Comparison of ENCODE assay signal across 10 mouse cellular contexts in genomic region chr6:141488619-141489018, GRCm38 (mm10). TPM values are rescaled to one million over a fixed set of nuclear protein-coding genes. Genes with fewer than 3 reads are reported as not detected.
DNase-seq lines count a peak whose midpoint lies in the region; ATAC-seq and TF ChIP-seq lines count a peak whose summit lies in the region.
"Had no signal": no experiment of that assay in that cellular context is flagged by ENCODE, and none has a peak within 500 bp of the region (broad histone marks: within the 10 kb centered on the region; RNA-seq: fewer than 3 reads in every experiment).

No protein-coding gene starts in this region.

- no peak overlapping the region for H3K4me3 ChIP-seq in midbrain, embryonic 10.5 days
- H3K4me3 ChIP-seq in midbrain, embryonic 13.5 days (replicated peaks): no peak overlapping the region
- H3K4me3 ChIP-seq in cortical plate, adult 2 months (ENCODE audit: insufficient read depth, low read length): no peak overlapping the region
- H3K4me3 ChIP-seq in limb, embryonic 14.5 days (replicated peaks; ENCODE audit: low read length): no peak overlapping the region
- H3K4me3 ChIP-seq: liver, embryonic 15.5 days had no signal

- peak; percentile 68 for TF ChIP-seq CTCF in cortical plate, adult 2 months (IDR thresholded peaks at IDR 0.05; ENCODE audit: extremely low read depth, insufficient read depth, low read length)

- intact Hi-C loops in heart, postnatal 36 days (cut with DNase I): loop anchor here (5.0 kb wide), 2 partner anchors 89 to 309 kb away; no protein-coding TSS in a partner anchor

- WGBS in midbrain, embryonic 10.5 days: 16% methylated on average over 11 of the region's 11 CpGs
- 17% methylated on average over 11 of the region's 11 CpGs for WGBS in midbrain, embryonic 13.5 days
- WGBS in limb, embryonic 14.5 days: 15% methylated on average over 11 of the region's 11 CpGs

- peak; percentile 69 for DNase-seq in midbrain, embryonic 10.5 days (ENCODE audit: low spot score)
- peak; percentile 76 for DNase-seq in adrenal gland, postnatal 10 days
- peak; percentile 23 to 66 for DNase-seq in heart, postnatal 36 days
- peak; percentile 64 for DNase-seq in limb, embryonic 14.5 days (ENCODE audit: low spot score)
- peak; percentile 61 for DNase-seq in right cerebral cortex, postnatal 14 days
- no peak for DNase-seq in spleen, postnatal 36 days (ENCODE audit: low spot score in 2 of 2)

- no peak overlapping the region for H3K27ac ChIP-seq in midbrain, embryonic 10.5 days (replicated peaks)
- no peak overlapping the region for H3K27ac ChIP-seq in midbrain, embryonic 13.5 days
- no peak overlapping the region for H3K27ac ChIP-seq in cortical plate, adult 2 months (ENCODE audit: insufficient read depth, low read length)
- no peak overlapping the region for H3K27ac ChIP-seq in limb, embryonic 14.5 days (replicated peaks; ENCODE audit: low read depth, low read length)
- H3K27ac ChIP-seq: liver, embryonic 15.5 days had no signal

- no peaks in the 10 kb centered on the region for H3K4me1 ChIP-seq in midbrain, embryonic 10.5 days
- peaks cover 8% of the 10 kb centered on the region; the same call in 1 of the 2 replicates for H3K4me1 ChIP-seq in midbrain, embryonic 13.5 days (replicated peaks)
- H3K4me1 ChIP-seq in cortical plate, adult 2 months (ENCODE audit: control insufficient read depth, insufficient read depth, low read length): no peaks in the 10 kb centered on the region
- H3K4me1 ChIP-seq in limb, embryonic 14.5 days (ENCODE audit: control insufficient read depth, insufficient read depth, low read length): no peaks in the 10 kb centered on the region
- H3K4me1 ChIP-seq: liver, embryonic 15.5 days had no signal

- no peak for TF ChIP-seq POLR2A in cortical plate, adult 2 months (IDR thresholded peaks at IDR 0.05; ENCODE audit: extremely low read depth, insufficient read depth, low read length)
- TF ChIP-seq POLR2A in limb, embryonic 14.5 days (IDR thresholded peaks at IDR 0.05; ENCODE audit: borderline replicate concordance, extremely low read depth, insufficient read depth, insufficient read length): no peak

- H3K36me3 ChIP-seq in midbrain, embryonic 10.5 days: no peaks in the 10 kb centered on the region
- H3K36me3 ChIP-seq in midbrain, embryonic 13.5 days: no peaks in the 10 kb centered on the region
- peaks cover 20% of the 10 kb centered on the region for H3K36me3 ChIP-seq in limb, embryonic 14.5 days (ENCODE audit: control insufficient read depth, insufficient read depth, low read length)
- H3K36me3 ChIP-seq: liver, embryonic 15.5 days had no signal

- H3K9me3 ChIP-seq in midbrain, embryonic 10.5 days (replicated peaks): no peaks in the 10 kb centered on the region
- H3K9me3 ChIP-seq in midbrain, embryonic 13.5 days: no peaks in the 10 kb centered on the region
- H3K9me3 ChIP-seq in limb, embryonic 14.5 days (ENCODE audit: control insufficient read depth, low read length): no peaks in the 10 kb centered on the region
- H3K9me3 ChIP-seq: liver, embryonic 15.5 days had no signal

- H3K27me3 ChIP-seq in midbrain, embryonic 10.5 days (ENCODE audit: low read depth, poor library complexity, severe bottlenecking): peaks cover 9% of the 10 kb centered on the region; the same call in 1 of the 2 replicates
- peaks cover 15% of the 10 kb centered on the region for H3K27me3 ChIP-seq in midbrain, embryonic 13.5 days
- no peaks in the 10 kb centered on the region for H3K27me3 ChIP-seq in limb, embryonic 14.5 days (ENCODE audit: control insufficient read depth, insufficient read depth, low read length)
- H3K27me3 ChIP-seq: liver, embryonic 15.5 days had no signal

- no peak overlapping the region for H3K4me2 ChIP-seq in midbrain, embryonic 13.5 days (replicated peaks)
- H3K4me2 ChIP-seq in limb, embryonic 14.5 days (replicated peaks; ENCODE audit: low read depth, low read length, severe bottlenecking): no peak overlapping the region
- H3K4me2 ChIP-seq: liver, embryonic 15.5 days had no signal

- no peak for ATAC-seq in midbrain, embryonic 13.5 days
- ATAC-seq in limb, embryonic 14.5 days (ENCODE audit: low FRiP score, low read depth): no peak

- H3K9ac ChIP-seq in midbrain, embryonic 13.5 days (replicated peaks): no peak overlapping the region
- no peak overlapping the region for H3K9ac ChIP-seq in limb, embryonic 14.5 days (ENCODE audit: low read depth, low read length, severe bottlenecking)
- H3K9ac ChIP-seq: liver, embryonic 15.5 days had no signal

RNA-seq across cellular contexts. Expression of gene Slco1c1, which starts 35.5 kb away (rescaled TPM):
- polyA plus RNA-seq in midbrain, embryonic 10.5 days (2016; fragmentation: Nextera tagmentation; extraction: Ambion mirVana): 1.1 and 1.3 TPM in 2 replicates
- polyA plus RNA-seq in midbrain, embryonic 13.5 days (2015; fragmentation: Nextera tagmentation; extraction: Ambion mirVana): 6.4 and 6.9 TPM in 2 replicates
- total RNA-seq in adrenal gland, postnatal 10 days (2021): under 1 TPM; 0.24 to 0.30 TPM
- 55.8 and 56.1 TPM in 2 replicates for polyA plus RNA-seq in cortical plate, adult 2 months (2012; rRNA removed)
- under 1 TPM; 0.44 to 0.62 TPM for total RNA-seq in heart, postnatal 36 days (2021)
- polyA plus RNA-seq in limb, embryonic 14.5 days (2012; rRNA removed): 0.26 and 0.29 TPM in 2 replicates
- polyA plus RNA-seq in limb, embryonic 14.5 days (2014; fragmentation: Nextera tagmentation; extraction: Ambion mirVana): 0.33 and 0.43 TPM in 2 replicates
- polyA plus RNA-seq: liver, embryonic 15.5 days; stomach, embryonic 16.5 days had no signal

Comparison
In these comparisons a context has a peak if more than half of its experiments do, and no peak if none do; other contexts are left out.
1. DNase-seq: peak in midbrain, embryonic 10.5 days (single experiment), adrenal gland, postnatal 10 days (single experiment), heart, postnatal 36 days (2 of 2), limb, embryonic 14.5 days (single experiment) and right cerebral cortex, postnatal 14 days (single experiment); none in spleen, postnatal 36 days (0 of 2).